Mouse (Mus musculus) urinary bladder, postnatal 4 days (tissue): ENCODE results near the gene Tpmt.

ENCODE experiments used
- DNase-seq, 2 experiments: peaks; one replicate each; pipeline ENCODE4 v3.0.0; 2021 to 2022; ENCODE audit warnings: low spot score in 2 of 2

The Tpmt gene

DNA sequence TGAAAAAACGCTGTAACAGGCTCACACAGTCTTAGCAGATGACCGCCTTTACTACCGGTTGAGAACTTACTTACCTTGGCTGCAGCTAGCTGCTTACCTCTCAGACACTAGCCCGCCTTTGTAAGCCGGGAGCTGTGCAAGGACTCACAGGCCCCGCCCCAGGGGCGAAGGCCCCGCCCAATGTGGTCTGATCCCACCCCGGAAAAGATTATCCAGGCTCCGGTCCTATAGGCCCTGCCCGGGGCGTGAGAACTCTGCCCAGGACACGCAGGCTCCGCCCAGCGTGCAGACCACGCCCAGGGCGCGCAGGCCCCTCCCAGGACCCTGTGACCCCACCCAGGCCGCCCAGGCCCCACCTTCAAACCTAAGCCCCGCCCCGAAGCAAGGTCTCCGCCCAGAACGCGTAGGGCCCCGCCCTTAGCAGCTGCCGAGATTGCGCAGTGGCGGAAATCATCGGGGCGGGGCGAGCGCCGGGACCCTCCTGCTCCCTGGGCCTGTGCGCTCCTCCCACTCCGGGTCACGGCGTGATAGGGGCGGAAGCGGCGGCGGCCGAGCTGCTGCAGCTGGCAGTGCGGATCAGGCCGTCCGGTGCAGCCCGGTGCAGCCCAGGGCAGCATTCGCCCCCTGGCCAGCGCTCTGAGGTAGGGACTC is 1.4 kb downstream of the Tpmt start, which contains the start of gene Kdm1b:
Gene Kdm1b, plus strand, starts transcription at position 470 of the 651 bp plus-strand sequence.
- DNase-seq, result peak; percentile 99

DNA sequence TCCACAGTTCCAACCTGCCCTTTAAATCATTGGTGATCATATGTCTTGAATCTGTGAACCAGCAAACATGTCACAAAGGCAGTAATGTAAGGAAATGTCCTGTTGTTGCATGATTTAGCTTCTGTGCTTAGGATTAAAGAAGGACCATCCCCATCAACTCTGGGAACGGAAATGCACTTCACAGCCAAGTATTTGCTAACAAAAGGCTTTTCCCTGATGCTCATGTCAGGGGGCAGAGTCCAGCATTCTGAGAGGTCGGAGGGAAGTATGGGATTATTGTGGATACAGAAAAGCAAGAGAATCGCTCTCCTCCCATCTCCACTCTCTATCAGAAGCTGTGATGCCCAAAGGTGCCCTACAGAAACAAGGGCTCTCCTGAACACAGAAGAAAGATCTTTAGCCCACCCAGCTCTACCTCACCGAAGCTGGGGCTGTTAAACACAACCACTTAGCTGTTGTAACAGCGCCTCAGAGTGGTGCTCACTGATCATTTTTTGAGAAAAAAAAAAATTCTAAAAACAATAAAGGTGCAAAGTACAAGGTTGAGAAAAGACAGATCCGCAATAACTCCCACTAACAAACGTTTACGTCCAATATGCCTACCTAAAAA is 2.4 kb downstream of the Tpmt start:
- DNase-seq, result no peak

DNA sequence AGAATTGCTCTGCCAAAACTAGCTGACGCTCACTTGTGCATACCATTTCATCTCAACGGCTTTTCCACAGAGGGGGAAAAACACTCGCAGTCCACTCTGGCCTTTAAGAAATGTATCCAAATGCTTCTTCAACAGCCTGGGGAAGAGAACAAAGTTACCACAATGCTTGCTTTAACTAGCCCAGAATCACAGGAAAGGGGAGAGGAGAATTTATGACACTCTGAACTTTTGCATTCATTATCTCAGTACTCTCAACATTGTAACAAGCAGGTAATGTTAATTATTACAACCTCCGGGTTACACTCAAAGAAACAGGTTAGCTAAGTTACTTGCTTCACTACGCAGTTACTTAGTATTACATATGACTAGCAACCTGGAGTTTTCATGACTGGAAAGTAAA is 4.5 kb downstream of the Tpmt start:
- no peak for DNase-seq

DNA sequence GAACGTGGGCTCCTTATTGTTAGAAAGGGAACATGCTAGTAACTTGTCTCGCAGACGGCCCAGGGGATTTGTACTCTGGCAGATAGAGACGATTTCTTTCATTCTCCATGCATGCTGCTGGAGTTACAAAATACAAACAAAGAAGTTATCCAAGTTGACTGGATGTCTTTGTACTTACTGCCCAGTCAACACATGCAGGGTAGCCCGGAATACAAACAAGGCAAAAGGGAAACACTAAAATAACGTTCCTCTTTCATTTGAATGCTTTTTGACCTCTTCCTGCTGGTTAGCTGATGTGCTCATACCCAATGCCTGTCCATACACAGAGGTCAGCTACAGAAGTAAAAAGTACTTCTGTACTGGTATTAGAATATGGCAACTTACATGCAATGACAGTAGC is 6.6 kb downstream of the Tpmt start:
- DNase-seq, result no peak

DNA sequence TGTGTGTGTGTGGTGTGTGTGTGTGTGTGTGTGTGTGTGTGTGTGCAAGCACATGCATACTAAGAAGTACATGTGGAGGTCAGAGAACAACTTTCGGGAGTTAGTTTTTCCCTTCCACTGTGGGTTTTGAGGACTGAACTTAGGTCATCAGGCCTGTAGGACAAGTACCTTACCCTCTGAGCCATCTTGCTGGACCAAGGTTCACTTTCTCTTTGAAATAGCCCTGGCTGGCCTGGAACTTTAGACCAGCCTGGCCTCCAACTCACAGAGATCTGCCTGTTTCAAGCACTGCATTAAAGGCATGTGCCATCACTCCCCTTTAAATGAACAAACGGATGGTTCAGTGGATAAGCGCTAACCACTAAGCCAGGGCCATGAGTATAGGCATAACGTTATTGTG is 10.9 kb downstream of the Tpmt start:
- DNase-seq, result no peak

DNA sequence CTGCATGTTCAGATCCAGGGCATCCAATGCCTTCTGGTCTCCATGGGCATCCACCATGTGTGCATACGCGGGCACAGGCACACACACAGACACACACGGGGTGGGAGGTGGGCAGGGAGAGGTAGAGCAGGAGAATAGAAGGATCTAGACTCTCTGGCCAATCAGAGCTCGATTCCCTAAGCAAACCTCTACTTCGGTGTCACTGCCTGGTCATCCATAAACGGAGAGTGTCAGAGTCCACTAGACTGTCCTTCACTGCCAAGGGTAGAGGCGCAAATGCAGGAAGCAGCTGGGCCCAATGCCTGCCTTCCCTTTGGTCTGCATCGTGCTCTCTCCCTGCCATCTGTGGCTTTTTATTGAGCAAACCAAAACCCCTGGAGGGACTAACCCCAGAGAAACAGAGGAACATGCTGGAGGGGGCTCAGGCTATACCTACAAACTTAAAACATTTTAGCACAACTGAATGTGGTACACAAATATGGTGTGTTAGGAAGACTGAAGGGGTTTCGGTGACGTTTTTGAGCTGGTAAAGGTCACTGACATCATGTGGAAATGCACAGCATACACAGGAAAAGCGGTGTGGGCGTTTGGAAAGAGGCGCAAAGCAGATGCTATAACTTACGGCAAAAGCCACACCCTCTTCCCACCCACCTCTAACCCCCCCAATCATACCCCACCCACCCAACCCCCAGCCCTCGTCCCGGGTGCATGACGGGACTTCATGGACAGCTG is 14.0 kb downstream of the Tpmt start:
- DNase-seq, result no peak

DNA sequence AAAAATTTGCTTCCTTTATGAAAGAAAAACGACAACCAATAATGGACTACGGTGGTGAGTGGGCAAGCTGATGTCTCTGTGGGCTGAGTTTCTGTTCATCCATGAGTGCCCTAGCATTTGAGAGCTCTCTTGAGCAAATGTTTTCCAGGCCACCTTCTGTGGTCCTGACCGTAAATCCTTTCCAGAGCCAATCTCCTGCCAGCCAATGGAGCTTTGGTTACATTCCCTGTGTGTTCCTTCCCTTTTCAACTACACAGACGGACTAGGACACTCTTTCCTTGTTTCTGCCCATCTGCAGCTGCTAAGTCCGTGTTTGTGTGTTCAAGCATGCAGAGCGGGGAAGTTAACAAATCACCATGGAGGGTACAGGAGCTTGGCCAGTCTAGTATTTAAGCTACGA is 23.7 kb downstream of the Tpmt start:
- no peak for DNase-seq

DNA sequence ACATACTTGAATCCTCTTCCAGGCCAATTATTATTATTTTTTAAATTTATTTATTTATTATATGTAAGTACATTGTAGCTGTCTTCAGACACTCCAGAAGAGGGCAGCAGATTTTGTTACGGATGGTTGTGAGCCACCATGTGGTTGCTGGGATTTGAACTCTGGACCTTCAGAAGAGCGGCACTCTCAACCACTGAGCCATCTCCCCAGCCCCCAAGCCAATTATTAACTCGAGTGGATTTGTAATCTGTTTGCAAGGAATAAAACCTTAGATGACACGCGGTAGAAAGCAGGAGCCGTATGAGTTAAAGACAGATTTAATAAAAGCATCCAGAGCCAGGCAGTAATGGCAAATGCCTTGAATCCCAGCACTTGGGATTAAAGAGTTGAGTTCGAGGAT is 24.8 kb downstream of the Tpmt start:
- no peak for DNase-seq

DNA sequence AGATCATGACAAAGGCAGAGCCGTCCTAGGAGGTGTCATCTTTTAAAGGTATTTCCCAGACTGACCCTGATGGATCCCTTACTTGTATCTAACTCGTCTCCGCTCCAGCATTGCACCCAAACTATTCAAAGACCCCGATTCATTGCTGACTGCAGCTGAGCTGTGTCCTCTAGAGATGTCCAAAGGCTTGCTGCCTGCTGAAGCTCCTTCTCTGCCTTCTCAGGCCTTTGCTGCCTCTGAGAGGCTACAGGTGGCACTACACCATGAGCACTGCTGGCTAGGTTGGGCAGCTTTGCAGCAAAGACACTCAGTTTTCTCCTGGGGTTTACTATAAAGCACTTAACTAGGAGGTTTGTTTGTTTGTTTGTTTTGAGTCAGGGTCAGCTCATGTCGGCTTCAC is 27.3 kb downstream of the Tpmt start:
- DNase-seq, result peak; percentile 30 to 64

DNA sequence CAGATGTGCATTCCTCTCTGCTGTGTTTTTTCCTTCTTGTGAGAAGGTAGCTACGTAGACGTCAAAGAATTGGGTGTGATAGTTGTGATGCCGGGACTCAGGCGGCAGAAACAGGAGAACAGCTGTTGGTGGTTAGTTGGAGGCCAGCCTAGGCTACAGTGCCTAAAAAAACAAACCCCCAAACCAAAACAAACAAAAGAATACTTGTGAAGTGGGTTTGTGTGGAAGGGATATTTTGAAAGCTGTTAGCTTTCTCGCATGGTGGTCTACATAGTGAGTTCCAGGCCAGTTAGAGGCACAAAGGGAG is 29.4 kb downstream of the Tpmt start:
- no peak for DNase-seq

DNA sequence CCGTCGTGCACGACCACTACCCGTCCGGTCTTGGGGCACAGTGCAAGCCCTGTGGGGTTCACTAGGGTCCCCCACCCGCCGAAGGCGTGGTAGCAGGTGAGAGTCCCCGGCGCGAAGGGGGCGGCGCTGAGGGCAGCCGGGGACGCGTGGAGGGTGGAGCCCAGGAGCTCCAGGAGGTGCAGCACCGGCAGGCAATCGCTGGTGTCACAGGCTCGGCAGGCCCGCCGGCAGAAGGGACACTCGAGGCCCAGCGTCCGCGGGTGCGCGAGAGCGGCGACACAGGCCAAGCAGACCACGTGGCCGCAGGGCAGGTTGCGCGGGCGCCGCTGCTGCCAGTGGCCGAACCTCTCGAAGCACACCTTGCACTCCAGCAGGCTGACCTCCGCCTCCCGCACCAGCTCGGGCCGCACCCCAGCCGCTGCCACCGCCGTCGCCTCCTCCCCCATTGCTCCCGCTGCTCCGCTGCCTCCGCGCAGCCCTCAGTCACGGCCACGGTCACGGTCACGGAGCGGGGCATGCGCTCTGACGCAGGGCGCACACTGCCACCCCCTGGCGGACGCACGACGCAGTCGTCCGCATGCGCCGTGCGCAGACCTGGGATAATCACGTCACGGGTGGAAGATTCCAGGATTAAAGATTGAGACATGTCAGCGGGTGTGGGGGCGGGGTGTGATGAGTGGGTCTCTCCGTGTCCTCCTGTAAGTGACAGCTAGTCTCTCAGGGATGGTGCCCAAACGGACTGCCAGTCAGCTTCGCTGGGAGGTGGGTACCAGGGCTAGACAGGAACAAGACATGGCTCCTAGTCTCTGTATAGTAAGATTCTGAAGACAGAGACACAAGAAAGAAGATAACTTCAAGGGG is 30.0 kb downstream of the Tpmt start, which contains the start of gene Nhlrc1:
Gene Nhlrc1, minus strand, starts transcription at position 517 of the 861 bp plus-strand sequence.
- peak; percentile 61 to 71 for DNase-seq

DNA sequence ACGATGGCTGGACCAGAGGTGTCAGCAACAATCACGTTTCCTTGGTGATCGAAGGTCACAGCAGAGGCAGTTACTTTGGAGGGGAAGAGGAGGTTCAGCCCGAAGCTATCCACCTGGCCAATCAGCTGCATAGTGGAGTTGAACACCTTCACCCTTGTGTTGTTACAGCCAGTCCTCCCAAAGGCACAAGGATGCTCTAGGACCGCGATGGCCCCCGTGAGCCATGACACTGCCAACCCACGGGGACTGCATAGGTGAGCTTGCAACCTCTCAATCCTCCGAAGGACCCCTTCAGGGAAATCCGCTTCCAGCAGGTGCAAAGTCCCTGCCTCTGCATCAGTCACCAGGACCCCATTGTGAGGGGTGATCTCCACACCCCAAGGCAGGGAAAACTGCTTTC is 30.8 kb downstream of the Tpmt start:
- no peak for DNase-seq

DNA sequence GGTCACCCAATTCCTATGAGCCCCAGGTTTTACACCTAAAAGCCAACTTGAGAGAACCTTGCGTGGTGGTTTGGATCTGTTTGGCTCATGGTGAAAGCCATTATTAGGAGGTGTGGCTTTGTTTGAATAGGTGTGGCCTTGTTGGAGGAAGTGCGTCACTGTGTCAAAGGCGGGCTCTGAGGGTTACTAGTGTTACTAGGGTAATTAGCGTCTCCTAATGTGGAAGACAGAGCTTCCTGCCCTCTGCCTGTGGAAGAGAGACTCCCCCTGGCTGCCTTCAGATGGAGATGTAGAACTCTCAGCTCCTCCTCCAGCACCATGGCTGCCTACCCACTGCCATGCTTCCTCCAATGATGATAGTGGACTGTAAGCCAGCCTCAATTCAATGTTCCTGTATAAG is 42.9 kb downstream of the Tpmt start:
- DNase-seq, result no peak

DNA sequence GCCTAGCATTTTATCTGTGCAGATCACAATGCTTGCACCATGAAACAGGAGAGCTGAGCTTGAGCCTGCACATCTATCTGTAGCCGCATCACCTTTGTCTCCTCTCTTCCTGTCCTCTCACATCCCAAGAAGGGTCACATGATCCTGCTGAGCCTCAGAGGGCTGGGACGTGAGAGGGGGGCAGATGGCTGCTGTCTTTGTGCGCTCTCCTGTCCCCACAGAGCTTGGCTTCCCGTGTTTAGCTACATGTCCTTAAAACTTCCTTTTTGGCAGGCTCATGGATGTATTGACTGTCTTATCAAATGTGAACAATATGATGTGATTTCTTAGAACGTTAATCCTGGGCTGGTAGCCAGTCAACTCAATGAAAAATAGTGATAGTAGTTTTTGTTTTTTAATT is 45.0 kb downstream of the Tpmt start:
- no peak for DNase-seq

DNA sequence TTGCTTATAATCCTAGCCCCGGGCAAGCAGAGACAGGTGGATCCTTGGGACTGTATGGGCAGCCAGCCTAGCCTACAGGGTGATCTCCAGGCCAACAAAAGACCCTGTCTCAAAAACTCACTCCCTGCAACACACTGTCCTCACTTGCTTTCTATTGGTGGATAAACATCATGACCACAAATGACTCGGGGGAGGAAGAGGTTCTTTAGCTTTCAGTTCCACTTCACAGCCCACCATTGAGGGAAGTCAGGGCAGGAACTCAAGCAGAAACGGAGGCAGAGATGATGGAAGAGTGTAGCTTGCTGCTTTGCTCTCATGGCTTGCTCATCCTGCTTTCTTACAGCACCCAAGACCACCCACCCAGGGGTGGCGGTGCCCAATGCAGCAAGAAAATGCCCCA is 47.2 kb downstream of the Tpmt start:
- no peak for DNase-seq

DNA sequence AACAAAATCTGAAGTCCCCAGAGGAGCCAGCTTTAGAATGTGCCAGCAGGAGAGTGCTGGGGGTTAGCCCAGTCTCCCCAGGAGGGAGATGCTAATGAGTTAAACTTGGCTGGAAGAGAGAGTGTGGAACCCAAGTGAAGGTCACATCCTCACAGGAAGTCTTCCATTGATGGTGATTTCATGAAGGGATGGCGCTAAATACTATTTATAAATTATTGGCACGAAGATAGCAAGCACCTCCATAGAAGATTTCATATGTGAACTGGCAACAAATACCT is 51.3 kb downstream of the Tpmt start:
- DNase-seq, result no peak

DNA sequence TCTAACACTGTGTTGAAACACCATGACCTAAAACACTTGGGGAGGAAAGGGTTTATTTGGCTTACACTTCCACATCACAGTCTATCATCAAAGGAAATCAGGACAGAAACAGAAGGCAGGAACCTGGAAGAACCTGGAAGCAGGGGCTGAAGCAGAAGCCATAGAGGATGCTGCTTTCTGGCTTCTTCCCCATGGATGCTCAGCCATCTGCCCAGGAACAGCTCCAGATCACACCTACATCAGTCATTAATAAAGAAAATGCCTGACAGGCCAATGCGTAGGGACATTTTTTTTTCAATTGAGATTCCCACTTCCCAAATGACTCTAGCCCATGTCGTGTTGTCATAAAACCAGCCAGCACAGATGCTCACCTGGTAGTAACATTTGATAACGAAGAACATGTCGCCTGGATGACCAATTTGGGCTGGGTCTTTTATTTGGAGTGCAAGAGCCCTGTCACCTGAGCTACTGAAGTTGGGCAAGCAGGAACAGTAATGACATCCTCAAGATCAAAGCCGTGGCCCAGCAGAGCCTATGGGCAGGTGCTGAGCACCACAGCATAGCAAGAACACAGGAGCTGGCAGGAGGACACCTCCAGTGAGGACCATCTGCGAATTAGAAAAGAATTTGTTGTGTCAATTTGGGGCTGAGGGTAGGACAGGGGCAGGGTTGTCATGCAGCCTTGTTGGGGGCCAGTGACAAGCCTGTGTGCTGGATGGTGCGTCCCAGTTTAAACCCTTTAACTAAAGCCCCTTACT is 51.8 kb downstream of the Tpmt start:
- no peak for DNase-seq

DNA sequence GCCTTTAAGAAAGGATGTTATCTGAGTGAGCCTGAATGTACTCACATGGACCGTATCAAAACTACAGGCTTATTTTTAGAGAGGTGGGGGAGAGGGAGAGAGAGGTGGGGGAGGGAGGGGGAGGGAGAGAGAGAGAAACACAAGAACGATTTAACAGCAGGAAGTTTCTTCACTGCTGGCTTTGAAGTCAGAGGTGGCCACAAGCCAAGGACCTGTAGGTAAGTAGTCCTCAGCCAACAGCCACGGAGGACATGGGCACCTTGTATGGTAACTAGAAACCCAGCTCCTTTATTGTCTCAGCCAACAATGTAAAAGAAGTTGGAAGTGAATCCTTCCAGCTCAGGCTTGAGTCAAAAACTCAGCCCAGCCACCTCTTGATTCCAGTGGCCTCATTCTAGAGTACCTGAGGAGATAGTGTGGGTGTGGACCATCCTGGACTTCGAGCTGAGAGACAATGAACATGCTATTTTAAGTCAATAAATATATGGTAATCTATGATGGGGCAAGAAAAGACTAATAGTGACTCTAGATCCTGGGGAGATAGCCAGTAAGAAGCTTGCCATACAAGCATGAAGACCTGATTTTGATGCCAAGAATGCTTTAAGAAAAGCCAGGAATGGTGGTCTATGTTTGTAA is 54.0 kb downstream of the Tpmt start:
- no peak for DNase-seq

DNA sequence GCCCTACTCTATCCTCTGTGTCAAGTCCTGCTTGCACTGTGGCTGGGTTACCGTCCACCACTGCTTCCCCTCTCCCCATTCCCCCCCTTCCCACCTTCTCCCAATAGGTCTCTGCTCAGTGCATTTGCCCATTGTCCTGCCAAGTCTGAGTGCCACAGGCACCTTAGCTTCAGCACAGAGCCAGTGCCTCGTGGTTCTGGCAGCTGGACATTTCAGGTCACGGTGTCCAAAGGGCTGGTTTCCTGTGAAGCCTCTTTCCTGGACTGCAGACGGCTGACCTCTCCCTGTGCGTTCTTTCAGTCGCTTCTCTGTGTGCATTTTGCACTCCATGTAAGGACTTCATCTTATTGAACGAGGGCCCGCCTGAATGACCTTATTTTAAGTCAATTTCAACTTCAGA is 56.6 kb downstream of the Tpmt start:
- DNase-seq, result no peak

DNA sequence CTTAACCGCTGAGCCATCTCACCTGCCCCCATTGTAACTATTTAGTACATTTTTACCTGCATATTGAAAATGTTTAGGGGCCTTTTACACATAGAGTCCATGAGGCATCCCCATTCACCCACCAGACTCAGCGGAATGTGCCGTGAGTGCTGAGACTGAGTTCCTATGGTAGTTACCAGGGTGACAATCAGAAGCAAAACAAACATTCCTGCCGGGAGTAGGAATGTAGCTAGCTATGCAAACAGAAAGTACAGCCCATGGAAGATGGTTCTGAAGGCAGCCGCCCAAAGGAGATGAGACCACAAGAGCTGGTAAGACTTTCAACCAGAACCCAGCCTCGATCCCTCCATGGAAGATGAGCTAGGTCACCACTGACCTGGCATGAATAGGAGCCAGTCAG is 58.3 kb downstream of the Tpmt start:
- DNase-seq, result no peak

DNA sequence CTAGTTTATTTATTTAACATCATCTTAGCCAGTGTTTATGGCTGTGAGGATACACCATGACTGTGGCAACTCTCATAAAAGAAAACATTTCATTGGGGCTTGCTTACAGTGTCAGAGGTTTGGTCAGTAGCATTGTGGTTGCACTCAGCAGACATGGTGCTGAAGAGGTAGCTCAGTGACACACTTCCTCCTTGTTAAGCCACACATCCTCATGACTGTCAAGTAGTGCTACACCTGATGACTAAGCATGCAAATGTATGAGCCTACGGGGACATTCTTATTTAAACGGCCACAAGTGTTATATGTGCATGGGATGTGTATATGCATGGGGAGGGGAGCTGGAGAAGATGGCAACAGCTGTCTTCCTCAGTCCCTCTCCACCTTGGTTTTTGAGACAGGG is 60.7 kb downstream of the Tpmt start:
- DNase-seq, result no peak
